Mouse (Mus musculus): Measurements from ENCODE around the gene Ptprg.

GRCm38 (mm10) chr14:12199956-12200950, 646.9 kb downstream of the Ptprg start:
- no peak for TF ChIP-seq EP300 (IDR thresholded peaks at IDR 0.05; ENCODE audit: insufficient read depth, low read depth, low read length)
- no peak for TF ChIP-seq CTCF (IDR thresholded peaks at IDR 0.05)
- TF ChIP-seq POLR2A (IDR thresholded peaks at IDR 0.05; ENCODE audit: insufficient read depth, low read depth, low read length) = no peak
